Mouse (Mus musculus): ENCODE data around the gene Garnl3. TPM values are rescaled to one million over a fixed set of nuclear protein-coding genes. Genes with fewer than 3 reads are reported as not detected.

Garnl3 gene
- polyA plus RNA-seq, 1 experiment: 1.1 TPM

GRCm38 (mm10) chr2:32947454-32947853 is 184.0 kb downstream of the Garnl3 start:
- TF ChIP-seq POLR2A (IDR thresholded peaks at IDR 0.05; ENCODE audit: low read depth, low read length) (no peak), CTCF (conservative IDR thresholded peaks at IDR 0.05; ENCODE audit: insufficient read depth, insufficient read length, low read depth, low read length) (no peak)
- no peak overlapping the region for H3K27ac ChIP-seq (ENCODE audit: insufficient read depth, low read depth, low read length)
- H3K36me3 ChIP-seq (ENCODE audit: control insufficient read depth, insufficient read depth, low read length): 0 out of 2 replicates have a peak, but pooled peaks cover 1% of the 10 kb centered on the region
- 77% methylated on average over 11 of the region's 11 CpGs for WGBS
- H3K4me1 ChIP-seq (ENCODE audit: control insufficient read depth, insufficient read depth, low read length): no peaks in the 10 kb centered on the region
- DNase-seq: no peak
- no peak overlapping the region for H3K4me3 ChIP-seq (ENCODE audit: insufficient read depth, low read depth, low read length)
- H3K27me3 ChIP-seq (replicated peaks; ENCODE audit: control insufficient read depth, insufficient read depth, low read length): no peaks in the 10 kb centered on the region

DNA sequence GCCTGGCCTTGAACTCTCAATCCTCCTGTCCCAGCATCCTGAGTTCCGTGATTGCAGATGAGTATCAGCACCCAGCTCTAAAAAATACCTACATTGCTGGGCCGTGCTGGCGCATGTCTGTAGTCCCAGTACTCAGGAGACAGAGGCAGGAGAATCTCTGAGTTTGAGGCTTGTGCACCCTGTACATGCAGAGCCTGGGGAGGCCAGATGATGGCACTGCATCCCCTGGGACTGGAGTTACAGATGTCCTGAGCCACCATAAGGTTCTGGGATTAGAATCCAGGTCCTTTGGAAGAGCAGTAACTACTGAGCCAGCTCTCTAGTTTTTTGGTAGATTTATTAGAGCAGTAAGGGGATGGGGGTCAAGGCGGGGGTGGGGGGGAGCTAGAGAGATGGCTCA is 191.0 kb downstream of the Garnl3 start:
- no peak for TF ChIP-seq POLR2A (IDR thresholded peaks at IDR 0.05; ENCODE audit: low read depth, low read length)
- TF ChIP-seq CTCF (conservative IDR thresholded peaks at IDR 0.05; ENCODE audit: insufficient read depth, insufficient read length, low read depth, low read length): 0 out of 2 replicates have a peak, but pooled peaks have one; percentile 15
- Histone ChIP-seq H3K4me1 (ENCODE audit: control insufficient read depth, insufficient read depth, low read length) (no peaks in the 10 kb centered on the region), H3K27me3 (replicated peaks; ENCODE audit: control insufficient read depth, insufficient read depth, low read length) (no peaks in the 10 kb centered on the region), H3K27ac (ENCODE audit: insufficient read depth, low read depth, low read length) (no peak overlapping the region), H3K36me3 (ENCODE audit: control insufficient read depth, insufficient read depth, low read length) (no peaks in the 10 kb centered on the region; the same call in 1 of the 2 replicates), H3K4me3 (ENCODE audit: insufficient read depth, low read depth, low read length) (no peak overlapping the region)
- 99% methylated on average over 4 of the region's 4 CpGs for WGBS
- no peak for DNase-seq

DNA sequence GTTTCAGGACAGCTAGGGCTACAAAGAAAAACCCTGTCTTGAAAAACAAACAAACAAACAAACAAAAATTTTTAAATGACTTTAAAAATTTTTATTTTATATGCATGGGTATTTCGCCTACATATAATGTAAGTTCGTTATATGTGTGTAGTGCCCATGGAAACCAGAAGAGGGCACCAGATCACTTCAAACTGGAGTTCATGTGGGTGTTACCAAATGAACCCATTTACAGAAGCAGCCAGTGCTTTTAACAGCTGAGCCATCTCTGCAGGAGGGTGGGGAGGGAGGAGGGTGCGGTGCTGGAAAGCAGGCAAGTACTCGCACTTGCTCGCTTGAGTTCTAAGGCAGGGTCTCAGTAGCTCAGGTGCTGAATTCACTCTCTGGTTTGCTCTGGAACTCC is 192.0 kb downstream of the Garnl3 start:
- H3K27ac ChIP-seq (ENCODE audit: insufficient read depth, low read depth, low read length): no peak overlapping the region
- no peaks in the 10 kb centered on the region for H3K27me3 ChIP-seq (replicated peaks; ENCODE audit: control insufficient read depth, insufficient read depth, low read length)
- no peak for TF ChIP-seq POLR2A (IDR thresholded peaks at IDR 0.05; ENCODE audit: low read depth, low read length)
- TF ChIP-seq CTCF (conservative IDR thresholded peaks at IDR 0.05; ENCODE audit: insufficient read depth, insufficient read length, low read depth, low read length): no peak
- DNase-seq: peak; percentile 52
- WGBS: 85% methylated on average over 5 of the region's 5 CpGs
- no peaks in the 10 kb centered on the region; the same call in 1 of the 2 replicates for H3K36me3 ChIP-seq (ENCODE audit: control insufficient read depth, insufficient read depth, low read length)
- H3K4me3 ChIP-seq (ENCODE audit: insufficient read depth, low read depth, low read length): no peak overlapping the region
- no peaks in the 10 kb centered on the region for H3K4me1 ChIP-seq (ENCODE audit: control insufficient read depth, insufficient read depth, low read length)

DNA sequence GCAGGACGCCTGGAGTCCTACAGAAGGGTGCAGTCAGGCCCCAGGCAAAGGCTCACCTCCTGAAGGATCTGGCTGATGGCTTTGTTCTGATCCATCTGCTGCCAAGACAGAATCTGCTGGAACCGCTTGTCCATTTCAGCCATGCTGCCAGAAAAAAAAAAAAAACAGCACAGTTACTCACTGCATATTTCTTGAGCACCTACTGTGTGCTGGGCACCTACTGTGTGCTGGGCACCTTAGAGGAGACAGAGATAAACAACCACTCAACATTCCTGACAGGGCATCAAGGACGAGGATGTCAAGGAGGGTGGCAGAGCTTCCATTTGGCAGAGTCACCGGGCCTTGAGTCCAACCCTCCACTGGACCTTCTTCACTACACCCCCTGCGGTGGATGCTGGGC is 192.7 kb downstream of the Garnl3 start:
- DNase-seq: no peak
- TF ChIP-seq CTCF (conservative IDR thresholded peaks at IDR 0.05; ENCODE audit: insufficient read depth, insufficient read length, low read depth, low read length): no peak
- TF ChIP-seq POLR2A (IDR thresholded peaks at IDR 0.05; ENCODE audit: low read depth, low read length): no peak
- no peak overlapping the region for H3K27ac ChIP-seq (ENCODE audit: insufficient read depth, low read depth, low read length)
- H3K36me3 ChIP-seq (ENCODE audit: control insufficient read depth, insufficient read depth, low read length): no peaks in the 10 kb centered on the region; the same call in 1 of the 2 replicates
- no peaks in the 10 kb centered on the region for H3K27me3 ChIP-seq (replicated peaks; ENCODE audit: control insufficient read depth, insufficient read depth, low read length)
- no peaks in the 10 kb centered on the region for H3K4me1 ChIP-seq (ENCODE audit: control insufficient read depth, insufficient read depth, low read length)
- H3K4me3 ChIP-seq (ENCODE audit: insufficient read depth, low read depth, low read length): no peak overlapping the region
- WGBS: 94% methylated on average over 5 of the region's 5 CpGs

Other genes with a start within 250 kb of the Garnl3 start
- gene Rpl12, start 170.1 kb downstream of the Garnl3 start, polyA plus RNA-seq (2012; rRNA removed): 166 and 270 TPM in 2 replicates
- gene Lrsam1, start 170.0 kb downstream of the Garnl3 start, polyA plus RNA-seq (2012; rRNA removed): 12.0 and 15.5 TPM in 2 replicates
- 51.1 and 51.9 TPM in 2 replicates for gene Slc2a8, start 149.6 kb downstream of the Garnl3 start, polyA plus RNA-seq (2012; rRNA removed)
- gene Angptl2, start 84.4 kb upstream of the Garnl3 start, polyA plus RNA-seq (2012; rRNA removed): 90.1 and 93.0 TPM in 2 replicates
- gene Ralgps1, start 239.8 kb upstream of the Garnl3 start, polyA plus RNA-seq (2012; rRNA removed): 4.9 and 5.6 TPM in 2 replicates